Mouse (Mus musculus) gonadal fat pad, adult 2 months (tissue): Measurements from ENCODE around the gene En1. TPM values are rescaled to one million over a fixed set of nuclear protein-coding genes. Genes with fewer than 3 reads are reported as not detected.

Experiments used
- DNase-seq: peaks from one replicate; pipeline ENCODE4 v3.0.0-alpha.2; 2012; ENCODE audit warnings: low read depth
- polyA plus RNA-seq: library from polyadenylated mRNA; depleted of rRNA; stranded (reverse); fragments of >200 nt; gene quantifications from 2 replicates; pipeline ENCODE4 v1.2.3, GENCODE M21; 2012; rRNA removed

En1 gene
- polyA plus RNA-seq: not detected in 2 replicates

GRCm38 (mm10) chr1:120602031-120602730, at the start of gene En1:
En1 (plus strand) TSS chr1:120602418.
- DNase-seq: no peak

- no peak for DNase-seq
Observed at GRCm38 (mm10) chr1:120556926-120557846, 45.0 kb upstream of the En1 start.

GRCm38 (mm10) chr1:120558341-120559285, 43.6 kb upstream of the En1 start:
- DNase-seq: no peak

- no peak for DNase-seq
Observed at GRCm38 (mm10) chr1:120559911-120560310, 42.3 kb upstream of the En1 start.

- DNase-seq: no peak
Observed at GRCm38 (mm10) chr1:120581306-120581705, 20.9 kb upstream of the En1 start.

GRCm38 (mm10) chr1:120585481-120585880, 16.7 kb upstream of the En1 start:
- no peak for DNase-seq

GRCm38 (mm10) chr1:120586500-120587110, 15.6 kb upstream of the En1 start:
- no peak for DNase-seq

- DNase-seq: no peak
Observed at GRCm38 (mm10) chr1:120587431-120587830, 14.8 kb upstream of the En1 start.

GRCm38 (mm10) chr1:120587960-120588359, 14.3 kb upstream of the En1 start:
- DNase-seq: no peak

- DNase-seq: no peak
Observed at GRCm38 (mm10) chr1:120588362-120589027, 13.7 kb upstream of the En1 start.

- DNase-seq: no peak
Observed at GRCm38 (mm10) chr1:120593236-120593919, 8.8 kb upstream of the En1 start.

GRCm38 (mm10) chr1:120594603-120595002, 7.6 kb upstream of the En1 start:
- DNase-seq: no peak

- no peak for DNase-seq
Observed at GRCm38 (mm10) chr1:120595471-120596240, 6.6 kb upstream of the En1 start.

- DNase-seq: no peak
Observed at GRCm38 (mm10) chr1:120596319-120596718, 5.9 kb upstream of the En1 start.

GRCm38 (mm10) chr1:120596784-120597183, 5.4 kb upstream of the En1 start:
- DNase-seq: no peak

- DNase-seq: no peak
Observed at GRCm38 (mm10) chr1:120597271-120597670, 4.9 kb upstream of the En1 start.

- DNase-seq: no peak
Observed at GRCm38 (mm10) chr1:120598196-120598940, 3.9 kb upstream of the En1 start.

GRCm38 (mm10) chr1:120599321-120600148, 2.7 kb upstream of the En1 start:
- DNase-seq: no peak
